Mouse (Mus musculus) colon, adult 2 months (tissue): Measurements from ENCODE around the gene Usp17lb. TPM values are rescaled to one million over a fixed set of nuclear protein-coding genes. Genes with fewer than 3 reads are reported as not detected.

Source experiments
- polyA plus RNA-seq: library from polyadenylated mRNA; depleted of rRNA; stranded (reverse); fragments of >200 nt; gene quantifications from 2 replicates; pipeline ENCODE4 v1.2.3, GENCODE M21; 2012; rRNA removed

Gene Usp17lb
- not detected in 2 replicates for polyA plus RNA-seq

GRCm38 (mm10) chr7:104842503-104842902, at the start of gene Usp17lb:
Usp17lb (minus strand) TSS chr7:104842603.

GRCm38 (mm10) chr7:104877731-104878130, 35.3 kb upstream of the Usp17lb start, which contains the start of gene Olfr665:
Olfr665 (plus strand) TSS chr7:104878031.

GRCm38 (mm10) chr7:104856709-104857108, 14.3 kb upstream of the Usp17lb start, which contains the start of gene Usp17la:
Usp17la (plus strand) TSS chr7:104857009.

Other genes with a start within 250 kb of the Usp17lb start
- gene Olfr655, start 240.8 kb downstream of the Usp17lb start, polyA plus RNA-seq: 0.17 TPM in 1 of 2 replicates, not detected in the other
- gene Olfr656, start 228.6 kb downstream of the Usp17lb start, polyA plus RNA-seq: not detected in 2 replicates
- not detected in 2 replicates for gene Olfr657, start 217.8 kb downstream of the Usp17lb start, polyA plus RNA-seq
- 0.07 and 0.08 TPM in 2 replicates for gene Olfr658, start 195.3 kb downstream of the Usp17lb start, polyA plus RNA-seq
- gene Olfr659, start 175.8 kb downstream of the Usp17lb start, polyA plus RNA-seq: not detected in 2 replicates
- not detected in 2 replicates for gene Olfr661, start 156.1 kb downstream of the Usp17lb start, polyA plus RNA-seq
- gene Usp17le, start 65.1 kb downstream of the Usp17lb start, polyA plus RNA-seq: not detected in 2 replicates
- gene Usp17la, start 14.4 kb upstream of the Usp17lb start, polyA plus RNA-seq: not detected in 2 replicates
- not detected in 2 replicates for gene Olfr665, start 35.4 kb upstream of the Usp17lb start, polyA plus RNA-seq
- gene Olfr666, start 53.3 kb upstream of the Usp17lb start, polyA plus RNA-seq: not detected in 2 replicates
- not detected in 2 replicates for gene Olfr667, start 78.9 kb upstream of the Usp17lb start, polyA plus RNA-seq
- gene Olfr668, start 85.5 kb upstream of the Usp17lb start, polyA plus RNA-seq: not detected in 2 replicates
- not detected in 2 replicates for gene Olfr669, start 91.6 kb upstream of the Usp17lb start, polyA plus RNA-seq
- not detected in 2 replicates for gene Olfr670, start 120.0 kb upstream of the Usp17lb start, polyA plus RNA-seq
- not detected in 2 replicates for gene Olfr671, start 136.5 kb upstream of the Usp17lb start, polyA plus RNA-seq
- not detected in 2 replicates for gene Olfr672, start 159.4 kb upstream of the Usp17lb start, polyA plus RNA-seq
- gene Olfr675, start 185.9 kb upstream of the Usp17lb start, polyA plus RNA-seq: not detected in 2 replicates
- gene Olfr676, start 190.1 kb upstream of the Usp17lb start, polyA plus RNA-seq: not detected in 2 replicates
- gene Olfr677, start 208.8 kb upstream of the Usp17lb start, polyA plus RNA-seq: not detected in 2 replicates
- not detected in 2 replicates for gene Olfr678, start 221.9 kb upstream of the Usp17lb start, polyA plus RNA-seq
- not detected in 2 replicates for gene Olfr679, start 238.6 kb upstream of the Usp17lb start, polyA plus RNA-seq